Mouse (Mus musculus): ENCODE results near the gene Tanc2. TPM values are rescaled to one million over a fixed set of nuclear protein-coding genes. Genes with fewer than 3 reads are reported as not detected.

Gene Tanc2
- polyA plus RNA-seq, 1 experiment, result 2.6 TPM

- Histone ChIP-seq H3K4me1 (replicated peaks; ENCODE audit: control insufficient read depth, insufficient read depth, low read length) (no peaks in the 10 kb centered on the region), H3K36me3 (ENCODE audit: control insufficient read depth, insufficient read depth, low read length) (no peaks in the 10 kb centered on the region), H3K27ac (ENCODE audit: control insufficient read depth, insufficient read depth, low read length) (no peak overlapping the region), H3K4me3 (ENCODE audit: control insufficient read depth, insufficient read depth, low read length) (no peak overlapping the region), H3K27me3 (ENCODE audit: control insufficient read depth, insufficient read depth, low read length) (no peaks in the 10 kb centered on the region)
- TF ChIP-seq POLR2A (IDR thresholded peaks at IDR 0.05; ENCODE audit: control insufficient read depth, extremely low read depth, insufficient read depth, low read length, poor library complexity) (no peak), CTCF (IDR thresholded peaks at IDR 0.05; ENCODE audit: borderline replicate concordance, control insufficient read depth, extremely low read depth, insufficient read depth, low read length, poor library complexity) (no peak)
- WGBS, result 61% methylated on average over 3 of the region's 3 CpGs
- DNase-seq, result no peak
Measured at GRCm38 (mm10) chr11:105804776-105805175, 215.0 kb downstream of the Tanc2 start.

- WGBS, result 96% methylated on average over 5 of the region's 5 CpGs
- no peak for DNase-seq
Measured at GRCm38 (mm10) chr11:105807103-105807502, 217.3 kb downstream of the Tanc2 start.

GRCm38 (mm10) chr11:105823246-105823645 is 233.5 kb downstream of the Tanc2 start:
- 94% methylated on average over 1 of the region's 1 CpGs for WGBS
- no peak for TF ChIP-seq CTCF (IDR thresholded peaks at IDR 0.05; ENCODE audit: borderline replicate concordance, control insufficient read depth, extremely low read depth, insufficient read depth, low read length, poor library complexity)
- TF ChIP-seq POLR2A (IDR thresholded peaks at IDR 0.05; ENCODE audit: control insufficient read depth, extremely low read depth, insufficient read depth, low read length, poor library complexity), result no peak
- H3K27ac ChIP-seq (ENCODE audit: control insufficient read depth, insufficient read depth, low read length), result no peak overlapping the region

More at GRCm38 (mm10) chr11:105807103-105807502, 217.3 kb downstream of the Tanc2 start:
- H3K27me3 ChIP-seq (ENCODE audit: control insufficient read depth, insufficient read depth, low read length), result no peaks in the 10 kb centered on the region
- no peaks in the 10 kb centered on the region for H3K4me1 ChIP-seq (replicated peaks; ENCODE audit: control insufficient read depth, insufficient read depth, low read length)
- H3K4me3 ChIP-seq (ENCODE audit: control insufficient read depth, insufficient read depth, low read length), result no peak overlapping the region
- no peaks in the 10 kb centered on the region for H3K36me3 ChIP-seq (ENCODE audit: control insufficient read depth, insufficient read depth, low read length)
- TF ChIP-seq CTCF (IDR thresholded peaks at IDR 0.05; ENCODE audit: borderline replicate concordance, control insufficient read depth, extremely low read depth, insufficient read depth, low read length, poor library complexity), result no peak
- TF ChIP-seq POLR2A (IDR thresholded peaks at IDR 0.05; ENCODE audit: control insufficient read depth, extremely low read depth, insufficient read depth, low read length, poor library complexity), result no peak
- no peak overlapping the region for H3K27ac ChIP-seq (ENCODE audit: control insufficient read depth, insufficient read depth, low read length)

GRCm38 (mm10) chr11:105823759-105824158 is 234.0 kb downstream of the Tanc2 start:
- H3K4me3 ChIP-seq (ENCODE audit: control insufficient read depth, insufficient read depth, low read length), result no peak overlapping the region
- no peak overlapping the region for H3K27ac ChIP-seq (ENCODE audit: control insufficient read depth, insufficient read depth, low read length)
- no peaks in the 10 kb centered on the region for H3K4me1 ChIP-seq (replicated peaks; ENCODE audit: control insufficient read depth, insufficient read depth, low read length)
- no peaks in the 10 kb centered on the region for H3K27me3 ChIP-seq (ENCODE audit: control insufficient read depth, insufficient read depth, low read length)
- H3K36me3 ChIP-seq (ENCODE audit: control insufficient read depth, insufficient read depth, low read length), result no peaks in the 10 kb centered on the region
- DNase-seq, result no peak
- WGBS, result 69% methylated on average over 2 of the region's 2 CpGs
- TF ChIP-seq POLR2A (IDR thresholded peaks at IDR 0.05; ENCODE audit: control insufficient read depth, extremely low read depth, insufficient read depth, low read length, poor library complexity), result no peak
- no peak for TF ChIP-seq CTCF (IDR thresholded peaks at IDR 0.05; ENCODE audit: borderline replicate concordance, control insufficient read depth, extremely low read depth, insufficient read depth, low read length, poor library complexity)

More at GRCm38 (mm10) chr11:105823246-105823645, 233.5 kb downstream of the Tanc2 start:
- DNase-seq, result no peak
- Histone ChIP-seq H3K4me3 (ENCODE audit: control insufficient read depth, insufficient read depth, low read length) (no peak overlapping the region), H3K36me3 (ENCODE audit: control insufficient read depth, insufficient read depth, low read length) (no peaks in the 10 kb centered on the region), H3K27me3 (ENCODE audit: control insufficient read depth, insufficient read depth, low read length) (no peaks in the 10 kb centered on the region), H3K4me1 (replicated peaks; ENCODE audit: control insufficient read depth, insufficient read depth, low read length) (no peaks in the 10 kb centered on the region)

DNA sequence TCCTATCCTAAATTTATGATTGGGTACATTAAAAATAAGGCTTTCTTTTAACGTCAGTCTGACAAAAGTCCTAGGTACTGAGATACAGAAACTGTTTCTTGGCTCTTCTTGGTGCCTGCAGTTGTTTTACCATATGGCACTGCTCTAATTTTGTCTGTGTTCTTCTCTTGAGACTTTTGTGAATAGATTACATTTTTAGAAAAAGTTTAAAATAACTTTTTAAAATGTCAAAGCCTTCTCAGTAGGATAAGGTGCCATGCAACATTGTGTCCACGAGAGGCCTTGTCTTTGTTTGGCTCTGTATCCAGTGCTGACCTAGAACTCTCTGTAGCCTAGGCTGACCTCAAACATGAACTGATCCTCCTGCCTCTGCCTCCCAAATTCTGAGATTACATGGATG is 238.4 kb downstream of the Tanc2 start:
- H3K4me3 ChIP-seq (ENCODE audit: control insufficient read depth, insufficient read depth, low read length), result no peak overlapping the region
- 90% methylated on average over 2 of the region's 2 CpGs for whole genome bisulfite sequencing
- no peaks in the 10 kb centered on the region for H3K36me3 ChIP-seq (ENCODE audit: control insufficient read depth, insufficient read depth, low read length)
- H3K4me1 ChIP-seq (replicated peaks; ENCODE audit: control insufficient read depth, insufficient read depth, low read length), result no peaks in the 10 kb centered on the region
- H3K27ac ChIP-seq (ENCODE audit: control insufficient read depth, insufficient read depth, low read length), result no peak overlapping the region
- no peak for TF ChIP-seq POLR2A (IDR thresholded peaks at IDR 0.05; ENCODE audit: control insufficient read depth, extremely low read depth, insufficient read depth, low read length, poor library complexity)
- no peak for TF ChIP-seq CTCF (IDR thresholded peaks at IDR 0.05; ENCODE audit: borderline replicate concordance, control insufficient read depth, extremely low read depth, insufficient read depth, low read length, poor library complexity)
- no peaks in the 10 kb centered on the region for H3K27me3 ChIP-seq (ENCODE audit: control insufficient read depth, insufficient read depth, low read length)
- no peak for DNase-seq

GRCm38 (mm10) chr11:105835209-105835608 is 245.4 kb downstream of the Tanc2 start:
- WGBS, result 97% methylated on average over 4 of the region's 4 CpGs
- Histone ChIP-seq H3K4me3 (ENCODE audit: control insufficient read depth, insufficient read depth, low read length) (no peak overlapping the region), H3K4me1 (replicated peaks; ENCODE audit: control insufficient read depth, insufficient read depth, low read length) (no peaks in the 10 kb centered on the region), H3K27ac (ENCODE audit: control insufficient read depth, insufficient read depth, low read length) (no peak overlapping the region), H3K27me3 (ENCODE audit: control insufficient read depth, insufficient read depth, low read length) (no peaks in the 10 kb centered on the region), H3K36me3 (ENCODE audit: control insufficient read depth, insufficient read depth, low read length) (no peaks in the 10 kb centered on the region)
- TF ChIP-seq CTCF (IDR thresholded peaks at IDR 0.05; ENCODE audit: borderline replicate concordance, control insufficient read depth, extremely low read depth, insufficient read depth, low read length, poor library complexity) (no peak), POLR2A (IDR thresholded peaks at IDR 0.05; ENCODE audit: control insufficient read depth, extremely low read depth, insufficient read depth, low read length, poor library complexity) (no peak)
- no peak for DNase-seq

DNA sequence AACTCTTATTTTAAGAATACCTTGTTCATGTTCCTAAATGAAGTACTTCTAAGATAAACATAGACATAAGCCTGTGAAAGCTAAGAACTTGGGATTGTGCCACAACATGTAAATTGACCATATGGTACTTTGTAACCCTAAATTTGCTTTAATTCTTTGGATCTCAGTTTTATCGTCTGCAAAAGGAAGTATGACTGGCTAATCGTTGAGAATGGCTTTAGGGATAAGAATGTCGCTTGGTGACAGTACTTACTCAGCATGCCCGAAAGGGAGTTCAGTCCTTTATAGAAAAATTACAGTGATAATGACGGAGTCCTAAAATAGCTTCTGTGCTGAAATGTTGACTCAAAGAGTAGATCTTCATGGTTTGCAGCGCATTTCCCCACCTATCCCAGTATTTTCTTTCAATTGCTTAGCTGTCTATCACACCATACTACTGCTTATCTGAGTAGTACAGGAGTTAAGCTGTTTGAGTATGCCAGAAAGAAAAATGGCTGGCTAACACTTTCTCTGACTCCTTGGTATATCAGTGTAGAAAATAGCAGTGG is 246.6 kb downstream of the Tanc2 start:
- H3K4me1 ChIP-seq (replicated peaks; ENCODE audit: control insufficient read depth, insufficient read depth, low read length), result no peaks in the 10 kb centered on the region
- no peak overlapping the region for H3K4me3 ChIP-seq (ENCODE audit: control insufficient read depth, insufficient read depth, low read length)
- no peak overlapping the region for H3K27ac ChIP-seq (ENCODE audit: control insufficient read depth, insufficient read depth, low read length)
- DNase-seq, result no peak
- TF ChIP-seq CTCF (IDR thresholded peaks at IDR 0.05; ENCODE audit: borderline replicate concordance, control insufficient read depth, extremely low read depth, insufficient read depth, low read length, poor library complexity), result no peak
- TF ChIP-seq POLR2A (IDR thresholded peaks at IDR 0.05; ENCODE audit: control insufficient read depth, extremely low read depth, insufficient read depth, low read length, poor library complexity), result no peak
- H3K36me3 ChIP-seq (ENCODE audit: control insufficient read depth, insufficient read depth, low read length), result no peaks in the 10 kb centered on the region
- H3K27me3 ChIP-seq (ENCODE audit: control insufficient read depth, insufficient read depth, low read length), result no peaks in the 10 kb centered on the region
- 95% methylated on average over 6 of the region's 6 CpGs for WGBS

Data from thymus, adult 2 months (tissue).